Mouse (Mus musculus): Measurements from ENCODE around the gene Dcdc2a.

Gene Dcdc2a

GRCm38 (mm10) chr13:25055873-25056667 lies at the start of gene Dcdc2a:
Gene Dcdc2a, plus strand, starts transcription at chr13:25056004.
- no peak for DNase-seq (ENCODE audit: low spot score in 2 of 2)

GRCm38 (mm10) chr13:25007115-25007514 lies 48.7 kb upstream of the Dcdc2a start:
- DNase-seq (ENCODE audit: low spot score in 2 of 2) = peak in 1 of 2 experiments; percentile 24

- DNase-seq (ENCODE audit: low spot score in 2 of 2) = no peak
These were observed 37.5 kb upstream of the Dcdc2a start for GRCm38 (mm10) chr13:25018316-25018715.

GRCm38 (mm10) chr13:25019793-25020539 lies 35.8 kb upstream of the Dcdc2a start, which contains the start of gene Mrs2:
Gene Mrs2, minus strand, starts transcription at chr13:25020379.
- DNase-seq (ENCODE audit: low spot score in 2 of 2) = peak; percentile 91 to 94

- no peak for DNase-seq (ENCODE audit: low spot score in 2 of 2)
These were observed 35.3 kb upstream of the Dcdc2a start for GRCm38 (mm10) chr13:25020540-25020892.

GRCm38 (mm10) chr13:25022386-25022785 lies 33.4 kb upstream of the Dcdc2a start:
- DNase-seq (ENCODE audit: low spot score in 2 of 2) = no peak

- DNase-seq (ENCODE audit: low spot score in 2 of 2) = no peak
These were observed 32.7 kb upstream of the Dcdc2a start for GRCm38 (mm10) chr13:25023129-25023528.

GRCm38 (mm10) chr13:25024655-25025054 lies 31.1 kb upstream of the Dcdc2a start:
- no peak for DNase-seq (ENCODE audit: low spot score in 2 of 2)

GRCm38 (mm10) chr13:25026409-25027113 lies 29.2 kb upstream of the Dcdc2a start:
- no peak for DNase-seq (ENCODE audit: low spot score in 2 of 2)

- no peak for DNase-seq (ENCODE audit: low spot score in 2 of 2)
These were observed 28.7 kb upstream of the Dcdc2a start for GRCm38 (mm10) chr13:25027114-25027425.

GRCm38 (mm10) chr13:25039488-25039887 lies 16.3 kb upstream of the Dcdc2a start:
- no peak for DNase-seq (ENCODE audit: low spot score in 2 of 2)

- no peak for DNase-seq (ENCODE audit: low spot score in 2 of 2)
These were observed 3.1 kb upstream of the Dcdc2a start for GRCm38 (mm10) chr13:25052671-25053070.

- DNase-seq (ENCODE audit: low spot score in 2 of 2) = no peak
These were observed 671 bp upstream of the Dcdc2a start for GRCm38 (mm10) chr13:25055111-25055554.

- no peak for DNase-seq (ENCODE audit: low spot score in 2 of 2)
These were observed 10.9 kb downstream of the Dcdc2a start for GRCm38 (mm10) chr13:25066659-25067058.

GRCm38 (mm10) chr13:25067183-25067582 lies 11.4 kb downstream of the Dcdc2a start:
- no peak for DNase-seq (ENCODE audit: low spot score in 2 of 2)

GRCm38 (mm10) chr13:25069765-25070164 lies 14.0 kb downstream of the Dcdc2a start:
- no peak for DNase-seq (ENCODE audit: low spot score in 2 of 2)

- no peak for DNase-seq (ENCODE audit: low spot score in 2 of 2)
These were observed 15.0 kb downstream of the Dcdc2a start for GRCm38 (mm10) chr13:25070791-25071190.

GRCm38 (mm10) chr13:25077262-25077661 lies 21.5 kb downstream of the Dcdc2a start:
- DNase-seq (ENCODE audit: low spot score in 2 of 2) = no peak

- no peak for DNase-seq (ENCODE audit: low spot score in 2 of 2)
These were observed 27.4 kb downstream of the Dcdc2a start for GRCm38 (mm10) chr13:25083144-25083572.

GRCm38 (mm10) chr13:25085147-25085546 lies 29.3 kb downstream of the Dcdc2a start:
- no peak for DNase-seq (ENCODE audit: low spot score in 2 of 2)

- DNase-seq (ENCODE audit: low spot score in 2 of 2) = no peak
These were observed 35.5 kb downstream of the Dcdc2a start for GRCm38 (mm10) chr13:25091347-25091746.

GRCm38 (mm10) chr13:25093776-25094175 lies 38.0 kb downstream of the Dcdc2a start:
- no peak for DNase-seq (ENCODE audit: low spot score in 2 of 2)
